Mouse (Mus musculus) bone marrow, adult 2 months (tissue): ENCODE results near the gene Bicral.

Experiments
- CTCF ChIP-seq: fragments of 200-500 bp; IDR thresholded peaks from 2 replicates; pipeline ENCODE4 v1.5.1; 2011; ENCODE audit warnings: low read length, control low read depth; ENCODE audit not compliant: control insufficient read depth, insufficient read depth
- POLR2A ChIP-seq: fragments of 200-500 bp; IDR thresholded peaks from 2 replicates; pipeline ENCODE4 v1.6.1; 2011; ENCODE audit warnings: low read depth, mild to moderate bottlenecking, control low read depth, low read length, borderline replicate concordance; ENCODE audit not compliant: control insufficient read depth

GRCm38 (mm10) chr17:46856107-46856388 lies 2.2 kb downstream of the Bicral start:
- TF ChIP-seq CTCF (no peak), POLR2A (no peak)
